Mouse (Mus musculus) midbrain, postnatal 0 days (tissue): Measurements from ENCODE around the gene Gfod2. TPM values are rescaled to one million over a fixed set of nuclear protein-coding genes. Genes with fewer than 3 reads are reported as not detected.
A peak's percentile ranks its signal among the peaks of the same experiment; 100 is the strongest.

Source experiments
- ATAC-seq: fragments of 200-750 bp; cut with Nextera tagmentation; 2 replicates; pipeline ENCODE4 v1.8.0; 2017; ENCODE audit warnings: moderate number of reproducible peaks, mild to moderate bottlenecking, moderate TSS enrichment, moderate library complexity; ENCODE audit not compliant: low FRiP score
- DNase-seq: peaks from one replicate; pipeline ENCODE4 v3.0.0-alpha.2; 2015; ENCODE audit warnings: low spot score
- H3K27ac ChIP-seq: fragments of 300-500 bp; sonication (generic); 2 replicates; pipeline ENCODE4 v1.5.1; 2014; ENCODE audit warnings: low read depth, mild to moderate bottlenecking, low read length, mixed read lengths
- H3K27me3 ChIP-seq: fragments of 300-500 bp; sonication (generic); 2 replicates; pipeline ENCODE4 v1.6.1; 2014; ENCODE audit warnings: low read length, control low read depth, mixed read lengths; ENCODE audit not compliant: insufficient read depth
- H3K36me3 ChIP-seq: fragments of 300-500 bp; sonication (generic); 2 replicates; pipeline ENCODE4 v1.6.1; 2014; ENCODE audit warnings: low read length, control low read depth, mixed read lengths; ENCODE audit not compliant: insufficient read depth
- H3K4me1 ChIP-seq: fragments of 300-500 bp; sonication (generic); 2 replicates; pipeline ENCODE4 v1.6.1; 2014; ENCODE audit warnings: mild to moderate bottlenecking, control low read depth, antibody characterized with exemption, low read length, mixed read lengths; ENCODE audit not compliant: insufficient read depth
- H3K4me2 ChIP-seq: fragments of 300-500 bp; sonication (generic); 2 replicates; pipeline ENCODE4 v1.6.1; 2014; ENCODE audit warnings: low read depth, mild to moderate bottlenecking, low read length, mixed read lengths; ENCODE audit not compliant: poor library complexity, severe bottlenecking
- H3K4me3 ChIP-seq: fragments of 300-500 bp; sonication (generic); 2 replicates; pipeline ENCODE4 v1.5.1; 2014; ENCODE audit warnings: low read depth, mild to moderate bottlenecking, low read length, moderate library complexity
- H3K9ac ChIP-seq: fragments of 300-500 bp; sonication (generic); replicated peaks from 2 replicates; pipeline ENCODE4 v1.6.1; 2014; ENCODE audit warnings: mild to moderate bottlenecking, low read length, moderate library complexity, mixed read lengths; ENCODE audit not compliant: poor library complexity, severe bottlenecking
- H3K9me3 ChIP-seq: fragments of 300-500 bp; sonication (generic); 2 replicates; pipeline ENCODE4 v1.6.1; 2016; ENCODE audit warnings: low read length, control low read depth
- CTCF ChIP-seq: IDR thresholded peaks from 2 replicates; pipeline ENCODE4 v1.5.1; 2016; ENCODE audit warnings: antibody characterized with exemption, mild to moderate bottlenecking
- WGBS: fragments of 180-500 bp; shearing (Covaris S2); extraction: QIAGEN DNeasy Blood & Tissue Kit; methylation state at CpG from one replicate; pipeline ENCODE4 v1.1.7; 2014; 5-methylcytosine and 5-hydroxymethylcytosine counted together
- polyA plus RNA-seq: library from polyadenylated mRNA; unstranded; fragments of >200 nt; fragmentation: Nextera tagmentation; extraction: Ambion mirVana; gene quantifications from 2 replicates; pipeline ENCODE4 v1.2.1, GENCODE M21; 2015
- total RNA-seq: library from RNA; depleted of rRNA; stranded (reverse); fragments of >200 nt; gene quantifications from 2 replicates; pipeline ENCODE4 v1.2.3, GENCODE M21; 2014; rRNA removed

Gene Gfod2
- total and polyA plus RNA-seq, 2 experiments from 2014 or later, result 64.7 to 67.9 TPM

- Histone ChIP-seq H3K27me3 (no peaks in the 10 kb centered on the region), H3K4me3 (no peak overlapping the region), H3K4me1 (no peaks in the 10 kb centered on the region), H3K27ac (no peak overlapping the region), H3K9ac (no peak overlapping the region), H3K9me3 (no peaks in the 10 kb centered on the region), H3K36me3 (peaks cover 18% of the 10 kb centered on the region), H3K4me2 (no peak overlapping the region)
- ATAC-seq (no peak), DNase-seq (no peak)
- WGBS, result 57% methylated on average over 8 of the region's 8 CpGs
- no peak for TF ChIP-seq CTCF
These were observed 71.0 kb downstream of the Gfod2 start for GRCm38 (mm10) chr8:105687512-105687911.

GRCm38 (mm10) chr8:105686551-105686950 lies 71.9 kb downstream of the Gfod2 start:
- no peak for ATAC-seq
- TF ChIP-seq CTCF, result no peak

GRCm38 (mm10) chr8:105685796-105686308 lies 72.6 kb downstream of the Gfod2 start, which contains the start of gene Carmil2:
Carmil2 (plus strand) TSS chr8:105686274.
- DNase-seq, result no peak
- peak; percentile 63 for TF ChIP-seq CTCF
- Histone ChIP-seq H3K9me3 (no peaks in the 10 kb centered on the region), H3K27ac (no peak within 1 kb of the TSS), H3K27me3 (no peaks in the 10 kb centered on the region), H3K4me1 (no peaks in the 10 kb centered on the region), H3K36me3 (peaks cover 28% of the 10 kb centered on the region), H3K4me3 (no peak within 1 kb of the TSS), H3K9ac (no peak within 1 kb of the TSS), H3K4me2 (no peak within 1 kb of the TSS)
- WGBS, result 18% methylated on average over 21 of the region's 26 CpGs
- 0 out of 2 replicates have a peak, but pooled peaks have one; percentile 18 for ATAC-seq

More at GRCm38 (mm10) chr8:105686551-105686950, 71.9 kb downstream of the Gfod2 start:
- Histone ChIP-seq H3K36me3 (peaks cover 22% of the 10 kb centered on the region), H3K27ac (no peak overlapping the region), H3K9ac (no peak overlapping the region), H3K4me3 (no peak overlapping the region), H3K4me1 (no peaks in the 10 kb centered on the region), H3K9me3 (no peaks in the 10 kb centered on the region), H3K4me2 (no peak overlapping the region), H3K27me3 (no peaks in the 10 kb centered on the region)
- WGBS, result 67% methylated on average over 6 of the region's 6 CpGs
- DNase-seq, result no peak

- Histone ChIP-seq H3K9me3 (no peaks in the 10 kb centered on the region), H3K4me3 (no peak overlapping the region), H3K27ac (no peak overlapping the region), H3K27me3 (no peaks in the 10 kb centered on the region), H3K4me2 (no peak overlapping the region), H3K4me1 (no peaks in the 10 kb centered on the region), H3K9ac (no peak overlapping the region), H3K36me3 (peaks cover 34% of the 10 kb centered on the region)
- no peak for TF ChIP-seq CTCF
- no peak for DNase-seq
- ATAC-seq, result no peak
- WGBS, result 86% methylated on average over 7 of the region's 7 CpGs
These were observed 73.1 kb downstream of the Gfod2 start for GRCm38 (mm10) chr8:105685325-105685724.

GRCm38 (mm10) chr8:105677891-105678290 lies 80.6 kb downstream of the Gfod2 start:
- Histone ChIP-seq H3K4me1 (no peaks in the 10 kb centered on the region), H3K9ac (no peak overlapping the region), H3K27me3 (no peaks in the 10 kb centered on the region), H3K36me3 (peaks cover 66% of the 10 kb centered on the region), H3K4me2 (no peak overlapping the region), H3K4me3 (no peak overlapping the region), H3K27ac (no peak overlapping the region), H3K9me3 (no peaks in the 10 kb centered on the region)
- no peak for ATAC-seq
- peak; percentile 53 for TF ChIP-seq CTCF
- DNase-seq, result no peak
- 93% methylated on average over 1 of the region's 1 CpGs for WGBS

Other genes starting within 250 kb of the Gfod2 start
- gene Hsd11b2, start 239.9 kb downstream of the Gfod2 start, total RNA-seq, result 0.57 and 0.88 TPM in 2 replicates
- gene Hsd11b2, start 239.9 kb downstream of the Gfod2 start, polyA plus RNA-seq, result 1.3 and 1.9 TPM in 2 replicates
- gene Atp6v0d1, start 192.6 kb downstream of the Gfod2 start, total RNA-seq, result 214 and 238 TPM in 2 replicates
- gene Atp6v0d1, start 192.6 kb downstream of the Gfod2 start, polyA plus RNA-seq, result 272 and 300 TPM in 2 replicates
- gene Ripor1, start 153.4 kb downstream of the Gfod2 start, total RNA-seq, result 12.6 and 16.1 TPM in 2 replicates
- gene Ripor1, start 153.4 kb downstream of the Gfod2 start, polyA plus RNA-seq, result 32.6 and 32.7 TPM in 2 replicates
- 40.2 and 44.2 TPM in 2 replicates for gene Ctcf, start 122.1 kb downstream of the Gfod2 start, total RNA-seq
- gene Ctcf, start 122.1 kb downstream of the Gfod2 start, polyA plus RNA-seq, result 73.0 and 81.9 TPM in 2 replicates
- not detected in 2 replicates for gene Agrp, start 121.3 kb downstream of the Gfod2 start, total RNA-seq
- 3.2 and 7.6 TPM in 2 replicates for gene Agrp, start 121.3 kb downstream of the Gfod2 start, polyA plus RNA-seq
- gene Carmil2, start 72.4 kb downstream of the Gfod2 start, total RNA-seq, result 5.4 and 5.6 TPM in 2 replicates
- gene Carmil2, start 72.4 kb downstream of the Gfod2 start, polyA plus RNA-seq, result 35.1 and 36.0 TPM in 2 replicates
- 20.6 and 32.0 TPM in 2 replicates for gene Acd, start 57.6 kb downstream of the Gfod2 start, total RNA-seq
- gene Acd, start 57.6 kb downstream of the Gfod2 start, polyA plus RNA-seq, result 84.7 and 93.0 TPM in 2 replicates
- gene Pard6a, start 57.5 kb downstream of the Gfod2 start, total RNA-seq, result 99.3 and 110 TPM in 2 replicates
- 71.4 and 73.4 TPM in 2 replicates for gene Pard6a, start 57.5 kb downstream of the Gfod2 start, polyA plus RNA-seq
- not detected in 2 replicates for gene 4933405L10Rik, start 51.0 kb downstream of the Gfod2 start, total RNA-seq
- 0.44 and 0.50 TPM in 2 replicates for gene 4933405L10Rik, start 51.0 kb downstream of the Gfod2 start, polyA plus RNA-seq
- gene Enkd1, start 50.5 kb downstream of the Gfod2 start, total RNA-seq, result 9.8 and 11.2 TPM in 2 replicates
- 15.4 and 15.6 TPM in 2 replicates for gene Enkd1, start 50.5 kb downstream of the Gfod2 start, polyA plus RNA-seq
- 13.4 and 13.5 TPM in 2 replicates for gene Ranbp10, start 68.7 kb upstream of the Gfod2 start, total RNA-seq
- 4.8 and 6.4 TPM in 2 replicates for gene Ranbp10, start 68.7 kb upstream of the Gfod2 start, polyA plus RNA-seq
- 0.14 and 0.16 TPM in 2 replicates for gene Tsnaxip1, start 69.1 kb upstream of the Gfod2 start, total RNA-seq
- 0.62 and 0.88 TPM in 2 replicates for gene Tsnaxip1, start 69.1 kb upstream of the Gfod2 start, polyA plus RNA-seq
- 44.8 and 48.6 TPM in 2 replicates for gene Cenpt, start 94.6 kb upstream of the Gfod2 start, total RNA-seq
- 45.2 and 48.7 TPM in 2 replicates for gene Cenpt, start 94.6 kb upstream of the Gfod2 start, polyA plus RNA-seq
- gene Thap11, start 96.5 kb upstream of the Gfod2 start, total RNA-seq, result 52.0 and 80.1 TPM in 2 replicates
- 40.1 and 42.9 TPM in 2 replicates for gene Thap11, start 96.5 kb upstream of the Gfod2 start, polyA plus RNA-seq
- 60.7 and 65.2 TPM in 2 replicates for gene Nutf2, start 101.9 kb upstream of the Gfod2 start, total RNA-seq
- 109 and 137 TPM in 2 replicates for gene Nutf2, start 101.9 kb upstream of the Gfod2 start, polyA plus RNA-seq
- gene Edc4, start 122.2 kb upstream of the Gfod2 start, total RNA-seq, result 100 and 125 TPM in 2 replicates
- gene Edc4, start 122.2 kb upstream of the Gfod2 start, polyA plus RNA-seq, result 45.2 and 45.4 TPM in 2 replicates
- 1.3 and 1.9 TPM in 2 replicates for gene Nrn1l, start 134.9 kb upstream of the Gfod2 start, total RNA-seq
- 1.3 TPM in 2 replicates for gene Nrn1l, start 134.9 kb upstream of the Gfod2 start, polyA plus RNA-seq
- 23.2 and 23.9 TPM in 2 replicates for gene Pskh1, start 141.8 kb upstream of the Gfod2 start, total RNA-seq
- gene Pskh1, start 141.8 kb upstream of the Gfod2 start, polyA plus RNA-seq, result 8.7 and 11.9 TPM in 2 replicates
- gene Ctrl, start 175.2 kb upstream of the Gfod2 start, total RNA-seq, result 3.6 and 4.0 TPM in 2 replicates
- 3.2 and 3.9 TPM in 2 replicates for gene Ctrl, start 175.2 kb upstream of the Gfod2 start, polyA plus RNA-seq
- 44.9 and 85.1 TPM in 2 replicates for gene Psmb10, start 179.8 kb upstream of the Gfod2 start, total RNA-seq
- gene Psmb10, start 179.8 kb upstream of the Gfod2 start, polyA plus RNA-seq, result 110 and 122 TPM in 2 replicates
- gene Lcat, start 184.7 kb upstream of the Gfod2 start, total RNA-seq, result 7.5 and 19.3 TPM in 2 replicates
- gene Lcat, start 184.7 kb upstream of the Gfod2 start, polyA plus RNA-seq, result 5.6 and 6.8 TPM in 2 replicates
- 11.8 and 12.1 TPM in 2 replicates for gene Slc12a4, start 207.4 kb upstream of the Gfod2 start, total RNA-seq
- 9.6 and 12.0 TPM in 2 replicates for gene Slc12a4, start 207.4 kb upstream of the Gfod2 start, polyA plus RNA-seq
- not detected in 2 replicates for gene Dpep3, start 220.8 kb upstream of the Gfod2 start, total RNA-seq
- not detected in 2 replicates for gene Dpep3, start 220.8 kb upstream of the Gfod2 start, polyA plus RNA-seq
- gene Dus2, start 232.7 kb upstream of the Gfod2 start, total RNA-seq, result 16.3 and 18.8 TPM in 2 replicates
- gene Dus2, start 232.7 kb upstream of the Gfod2 start, polyA plus RNA-seq, result 21.3 and 22.2 TPM in 2 replicates
- not detected in 2 replicates for gene Dpep2nb, start 247.3 kb upstream of the Gfod2 start, total RNA-seq
- not detected in 2 replicates for gene Dpep2nb, start 247.3 kb upstream of the Gfod2 start, polyA plus RNA-seq